Mouse (Mus musculus): Measurements from ENCODE around the gene Il13ra1. TPM values are rescaled to one million over a fixed set of nuclear protein-coding genes. Genes with fewer than 3 reads are reported as not detected.

Il13ra1 gene
- total RNA-seq (2021) = 8.7 and 10.4 TPM in 2 replicates
- long read RNA-seq, experiment 1, transcript Il13ra1-201 (11 exons, 3,712 nt) = major isoform, 10 of 11 reads
- long read RNA-seq, experiment 1, partial matches to known transcripts = 0 of 11 reads
- long read RNA-seq, experiment 1, other reads (novel, unspliced or antisense) = 1 of 11 reads
- long read RNA-seq, experiment 2, transcript Il13ra1-201 (11 exons, 3,712 nt) = major isoform, 11 of 11 reads
- long read RNA-seq, experiment 2, partial matches to known transcripts = 0 of 11 reads
- long read RNA-seq, experiment 2, other reads (novel, unspliced or antisense) = 0 of 11 reads

GRCm38 (mm10) chrX:36111622-36112421 is at the start of gene Il13ra1:
Il13ra1 (plus strand) TSS chrX:36112110.
- DNase-seq = peak; percentile 44

DNA sequence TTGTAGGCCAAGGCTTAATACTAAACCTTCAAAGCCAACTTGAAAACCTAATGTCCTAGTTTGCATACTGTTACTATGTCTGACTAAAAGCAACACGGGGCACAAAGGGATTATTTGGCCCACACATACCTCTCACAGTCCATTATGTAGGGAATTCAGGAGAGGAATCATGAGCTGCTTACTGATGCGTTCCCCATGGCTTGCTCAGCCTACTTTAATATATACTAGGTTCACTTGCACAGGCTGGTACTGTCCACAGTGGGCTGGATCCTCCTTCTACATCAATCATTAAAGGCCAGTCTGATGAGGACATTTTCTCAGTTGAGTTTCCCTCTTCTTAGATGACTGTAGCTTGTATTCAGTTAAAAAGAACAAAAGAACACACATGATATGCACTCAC is 37.9 kb upstream of the Il13ra1 start:
- no peak for DNase-seq

DNA sequence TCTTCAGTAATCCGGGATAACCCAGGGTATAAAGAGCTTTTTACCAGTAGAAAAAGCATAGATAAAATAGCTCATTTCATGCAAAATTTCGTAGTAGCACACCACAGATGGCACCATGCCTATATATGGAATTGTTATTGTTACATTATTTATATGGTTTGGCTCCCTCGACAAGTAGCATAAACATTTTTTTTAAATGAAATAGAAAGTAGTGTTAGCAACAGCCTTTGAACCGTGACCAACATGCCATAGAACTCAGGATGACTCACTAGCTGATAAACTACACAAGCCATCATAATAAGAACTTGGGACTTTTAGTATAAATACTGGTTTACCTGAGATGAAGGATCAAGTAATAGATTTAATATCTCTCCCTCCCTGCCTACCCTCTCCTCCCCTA is 34.7 kb upstream of the Il13ra1 start:
- DNase-seq = no peak

GRCm38 (mm10) chrX:36082917-36083316 is 29.0 kb upstream of the Il13ra1 start:
- DNase-seq = peak; percentile 11

DNA sequence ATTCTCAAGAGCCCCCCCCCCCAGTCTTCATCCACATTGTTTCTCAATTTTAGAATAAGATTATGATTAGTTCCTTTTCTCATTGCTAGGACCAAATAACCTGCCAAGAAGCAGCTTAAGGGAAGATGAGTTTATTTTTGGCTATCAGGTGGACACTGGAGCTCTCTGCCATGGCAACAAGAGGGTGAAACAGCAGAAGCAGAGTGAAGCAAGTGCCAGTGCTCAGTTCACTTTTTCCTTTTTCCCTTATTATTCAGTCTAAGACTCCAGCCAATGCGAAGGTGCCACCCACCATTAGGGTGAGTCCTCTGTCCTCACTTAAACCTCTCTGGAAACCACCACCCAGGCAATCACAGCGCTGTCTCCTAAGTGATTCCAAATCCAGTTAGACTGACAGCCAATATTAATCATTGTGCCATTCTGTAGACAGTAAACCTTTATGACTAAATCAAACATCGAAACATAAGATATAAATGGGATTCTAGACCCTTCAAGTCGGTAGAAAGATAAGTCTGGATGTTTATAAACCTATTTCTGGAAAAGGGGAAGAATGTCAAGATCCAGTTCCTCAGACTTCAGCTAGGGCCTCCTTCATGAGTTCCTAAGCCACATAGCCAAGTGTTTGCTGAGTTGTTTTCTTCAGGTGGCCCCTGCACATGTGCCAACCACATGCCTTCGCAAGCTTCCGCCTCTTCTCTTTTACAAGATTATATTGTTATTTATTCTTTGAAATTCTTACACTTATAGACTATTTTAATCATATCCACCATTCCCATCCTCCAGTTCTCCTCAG is 23.2 kb upstream of the Il13ra1 start:
- DNase-seq = no peak

DNA sequence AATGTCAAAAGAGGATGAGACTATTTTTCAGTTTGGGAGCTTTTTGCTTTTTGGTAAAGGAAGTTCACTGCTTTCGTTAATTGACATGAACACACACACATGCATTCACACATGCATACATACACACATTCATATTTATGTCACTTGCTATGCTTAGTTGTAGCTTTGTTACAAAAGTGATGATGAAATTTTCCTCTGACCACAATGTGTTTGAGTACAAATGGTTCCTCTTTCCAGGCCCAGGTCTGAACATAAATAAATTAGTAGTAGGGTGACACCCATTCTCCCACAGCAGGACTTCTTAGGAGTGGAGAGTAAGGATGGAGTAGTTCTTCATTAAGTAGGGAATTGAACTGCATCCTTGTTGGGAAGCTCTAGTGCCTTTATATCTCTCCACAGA is 11.0 kb upstream of the Il13ra1 start:
- no peak for DNase-seq

DNA sequence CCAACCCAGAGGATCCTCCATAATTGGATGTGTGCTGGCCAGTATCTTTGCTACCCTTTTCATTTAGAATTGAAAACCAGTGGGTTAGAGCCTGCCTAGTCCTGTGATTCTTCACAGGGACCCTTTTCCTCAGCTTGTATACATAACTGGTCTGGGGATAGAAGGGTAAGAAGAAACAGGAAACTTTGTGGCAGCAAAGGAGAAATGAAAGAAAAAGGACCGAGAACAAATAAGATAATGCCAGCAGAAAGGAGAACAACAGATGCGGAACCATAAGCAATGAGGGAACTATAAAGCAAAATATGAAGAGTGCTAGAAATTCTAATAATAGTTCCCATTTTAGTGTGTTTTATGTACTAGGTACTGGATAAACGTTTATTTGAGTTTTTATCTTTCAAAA is 10.6 kb upstream of the Il13ra1 start:
- DNase-seq = no peak

DNA sequence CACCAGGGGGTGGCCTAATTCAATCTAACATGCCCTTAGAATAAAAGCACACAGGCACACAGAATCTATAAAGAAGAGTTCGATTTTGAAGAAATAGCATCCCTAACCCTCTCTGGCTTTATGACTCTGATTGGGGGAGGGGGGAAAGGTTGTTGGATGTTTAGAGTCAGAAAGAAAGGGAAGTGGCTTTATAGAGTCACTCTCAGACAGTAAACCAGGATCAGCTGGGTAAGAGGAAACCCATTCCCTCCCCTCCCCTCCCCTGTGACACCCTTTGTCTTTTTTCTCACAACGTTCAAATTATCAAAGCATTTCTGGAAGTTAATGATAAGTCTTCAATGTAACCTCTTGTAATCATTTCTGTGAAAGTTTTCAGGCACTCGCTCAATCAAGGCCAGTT is 3.3 kb upstream of the Il13ra1 start:
- no peak for DNase-seq

DNA sequence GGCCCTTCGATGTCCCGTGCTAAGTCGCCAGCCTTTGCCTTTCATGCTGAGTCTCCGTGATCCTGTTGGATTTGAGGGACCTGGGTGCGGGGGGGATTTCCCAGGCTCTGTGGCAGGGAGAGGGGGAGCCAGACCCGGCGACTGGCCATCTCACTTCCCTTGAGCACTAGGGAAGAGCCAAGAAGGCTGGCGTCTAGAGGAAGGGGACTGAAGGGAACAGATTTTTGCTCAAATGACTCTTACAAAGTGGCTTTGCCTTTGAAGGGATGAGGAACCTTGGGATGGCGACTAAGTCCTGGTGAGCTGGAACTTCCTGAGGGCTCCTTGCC is 476 bp downstream of the Il13ra1 start:
- peak; percentile 14 for DNase-seq

GRCm38 (mm10) chrX:36115171-36115570 is 3.3 kb downstream of the Il13ra1 start:
- DNase-seq = no peak

- no peak for DNase-seq
These were observed 17.3 kb downstream of the Il13ra1 start for GRCm38 (mm10) chrX:36129037-36129770.

DNA sequence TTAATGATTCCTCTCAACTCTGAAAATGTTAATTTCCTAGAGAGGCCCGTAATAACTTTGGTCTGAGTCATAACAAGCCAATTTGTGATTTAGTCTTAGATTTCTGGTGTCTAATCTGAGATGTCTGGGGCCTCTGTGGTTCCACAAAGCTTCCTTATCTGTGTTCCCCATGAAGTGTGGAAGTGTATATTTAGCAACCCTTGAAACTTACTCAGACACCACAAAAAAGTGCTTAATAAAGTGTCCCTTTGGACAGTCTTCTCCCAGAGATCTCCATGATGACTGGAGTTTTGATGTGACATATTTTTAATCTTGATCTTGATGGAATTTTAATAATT is 17.8 kb downstream of the Il13ra1 start:
- no peak for DNase-seq

DNA sequence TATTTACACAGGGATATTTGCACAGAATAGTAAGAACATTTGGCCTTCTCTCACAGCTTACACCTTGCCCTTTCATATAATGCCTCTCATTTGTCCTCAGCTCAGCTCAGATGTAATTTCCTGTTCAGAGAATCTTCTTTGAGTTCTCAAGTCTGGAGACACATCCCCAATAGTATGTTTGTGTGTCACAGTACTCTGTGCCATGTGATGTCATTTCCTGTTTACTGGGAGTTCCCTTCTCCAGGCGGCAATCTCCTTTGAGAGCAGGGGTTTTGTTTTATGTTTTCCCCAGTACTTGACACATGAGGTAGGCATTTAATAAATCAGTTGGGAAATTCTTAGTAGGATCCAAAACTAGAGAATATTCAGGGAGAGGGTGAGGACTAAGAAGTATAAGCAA is 24.4 kb downstream of the Il13ra1 start:
- no peak for DNase-seq

- DNase-seq = no peak
These were observed 30.2 kb downstream of the Il13ra1 start for GRCm38 (mm10) chrX:36141994-36142639.

DNA sequence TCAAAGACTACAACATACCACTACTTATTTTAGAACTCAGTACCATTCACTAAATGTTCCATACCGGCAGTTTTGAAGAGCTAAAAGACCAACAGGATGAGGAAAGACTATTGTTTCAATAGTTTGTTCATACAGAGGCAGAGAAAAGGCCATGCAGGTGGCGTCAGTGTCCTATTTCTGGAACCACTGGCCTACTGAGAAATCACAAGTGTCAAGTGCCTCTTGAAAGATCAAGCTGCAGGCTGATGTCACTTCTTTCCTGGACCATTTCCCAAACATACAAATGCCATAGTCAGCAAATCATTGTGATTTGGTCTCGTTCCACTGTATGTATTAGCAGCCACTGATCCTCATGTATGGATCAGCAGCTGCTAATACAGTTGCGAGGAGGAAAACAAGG is 34.8 kb downstream of the Il13ra1 start:
- no peak for DNase-seq

- no peak for DNase-seq
These were observed 38.2 kb downstream of the Il13ra1 start for GRCm38 (mm10) chrX:36150100-36150499.

DNA sequence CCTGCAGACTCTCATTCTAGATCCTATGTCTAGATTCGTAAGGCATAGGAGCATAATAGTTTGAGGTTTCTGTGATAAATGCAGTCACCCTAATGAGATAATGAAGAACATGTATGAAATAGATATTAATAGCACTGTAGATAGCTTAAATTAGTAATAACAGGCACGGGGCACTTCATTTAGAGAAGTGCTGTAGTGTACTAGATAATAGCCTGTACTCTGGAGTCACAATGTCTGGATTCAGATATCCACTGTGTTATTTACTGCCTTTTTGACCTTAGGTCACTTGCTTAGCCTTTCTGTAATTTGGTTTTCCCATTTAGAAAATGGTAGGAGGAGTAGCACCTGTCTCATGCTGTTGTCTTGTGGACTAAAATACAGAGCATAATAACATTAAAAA is 44.8 kb downstream of the Il13ra1 start:
- no peak for DNase-seq

DNA sequence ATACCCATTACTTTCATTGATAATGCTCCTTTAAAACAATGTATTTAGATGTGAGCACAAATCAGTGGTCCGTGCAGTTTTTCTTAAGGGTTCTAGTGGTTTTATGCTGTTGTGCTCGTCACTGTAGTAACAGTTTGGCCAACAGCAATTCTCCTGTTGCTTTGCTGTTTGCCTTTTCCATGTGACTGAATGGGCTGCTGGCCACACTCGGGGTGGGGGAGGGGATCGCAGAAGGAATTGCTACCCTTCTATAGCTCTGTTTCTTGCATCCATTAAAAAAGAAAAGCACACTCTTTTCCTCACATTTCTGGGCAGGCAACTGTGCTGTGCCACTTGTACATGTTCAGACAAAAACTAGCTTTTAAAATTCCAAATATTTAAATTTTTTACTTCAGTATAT is 49.7 kb downstream of the Il13ra1 start:
- DNase-seq = no peak

DNA sequence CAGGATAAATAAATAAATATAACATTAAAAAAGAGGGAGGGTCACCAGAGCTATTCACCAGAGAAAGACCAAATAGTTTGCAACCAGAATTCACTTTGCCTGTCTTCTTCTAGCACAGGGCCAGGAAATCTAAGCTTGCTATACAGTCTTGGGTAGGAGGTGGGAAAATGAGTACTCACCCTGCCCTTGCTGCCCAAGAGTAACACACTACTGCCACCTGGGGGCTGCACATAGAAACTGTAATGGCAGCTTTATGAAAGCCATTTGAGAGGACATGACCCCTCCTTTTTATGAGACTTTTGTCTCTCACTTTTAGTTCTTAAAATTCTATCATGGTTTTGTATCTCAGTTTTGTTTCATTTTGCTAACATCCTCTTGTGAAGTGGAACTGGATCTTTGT is 71.7 kb downstream of the Il13ra1 start:
- DNase-seq = peak; percentile 73

GRCm38 (mm10) chrX:36186036-36186435 is 74.1 kb downstream of the Il13ra1 start:
- no peak for DNase-seq

- no peak for DNase-seq
These were observed 74.5 kb downstream of the Il13ra1 start for GRCm38 (mm10) chrX:36186443-36186842.

GRCm38 (mm10) chrX:36193951-36194350 is 82.0 kb downstream of the Il13ra1 start:
- no peak for DNase-seq
